Mouse (Mus musculus) myocyte (in vitro differentiated cells): ENCODE data around the gene Rapgef6.

Experiments
- CEBPB ChIP-seq: IDR thresholded peaks from 2 replicates; pipeline ENCODE4 v1.6.1; 2011; ENCODE audit warnings: mild to moderate bottlenecking, moderate library complexity; ENCODE audit not compliant: poor library complexity, insufficient read depth, severe bottlenecking
- E2F4 ChIP-seq: IDR thresholded peaks from one replicate; pipeline ENCODE4 v1.6.1; 2011; ENCODE audit warnings: mild to moderate bottlenecking, control low read depth, moderate library complexity; ENCODE audit not compliant: insufficient read depth
- MAX ChIP-seq: IDR thresholded peaks from one replicate; pipeline ENCODE4 v1.6.1; 2011; ENCODE audit warnings: low read depth, mild to moderate bottlenecking, control low read depth
- MYOD1 ChIP-seq, 3 experiments: IDR thresholded peaks; one replicate each; pipeline ENCODE4 v1.6.1; 2011; ENCODE audit warnings: control low read depth in 2 of 3, low read depth in 2 of 3, mild to moderate bottlenecking in 2 of 3, moderate library complexity in 1 of 3; ENCODE audit not compliant: insufficient read length in 2 of 3, control insufficient read depth in 1 of 3
- MYOG ChIP-seq, 3 experiments: IDR thresholded peaks; one replicate each; pipeline ENCODE4 v1.6.1; 2011; ENCODE audit warnings: control low read depth in 2 of 3, low read depth in 2 of 3, mild to moderate bottlenecking in 2 of 3; ENCODE audit not compliant: insufficient read length in 2 of 3, control insufficient read depth in 1 of 3, insufficient read depth in 1 of 3
- POLR2A ChIP-seq: IDR thresholded peaks from one replicate; pipeline ENCODE4 v1.6.1; 2011; ENCODE audit warnings: low read depth, mild to moderate bottlenecking, control low read depth, moderate library complexity; ENCODE audit not compliant: insufficient read length
- POLR2AphosphoS2 ChIP-seq: IDR thresholded peaks from one replicate; pipeline ENCODE4 v1.6.1; 2011; ENCODE audit warnings: low read depth, control low read depth; ENCODE audit not compliant: insufficient read length
- REST ChIP-seq: IDR thresholded peaks from one replicate; pipeline ENCODE4 v1.6.1; 2011; ENCODE audit warnings: mild to moderate bottlenecking, control low read depth, moderate library complexity; ENCODE audit not compliant: insufficient read depth, insufficient read length
- SRF ChIP-seq: IDR thresholded peaks from one replicate; pipeline ENCODE4 v1.6.1; 2011; ENCODE audit warnings: low read depth; ENCODE audit not compliant: control insufficient read depth, insufficient read length
- TCF12 ChIP-seq: IDR thresholded peaks from one replicate; pipeline ENCODE4 v1.6.1; 2011; ENCODE audit warnings: mild to moderate bottlenecking, control low read depth; ENCODE audit not compliant: poor library complexity, insufficient read depth, severe bottlenecking
- USF1 ChIP-seq: IDR thresholded peaks from one replicate; pipeline ENCODE4 v1.6.1; 2011; ENCODE audit warnings: low read depth, mild to moderate bottlenecking, control low read depth, moderate library complexity

- TF ChIP-seq POLR2AphosphoS2: no peak
- TF ChIP-seq MAX: no peak
- no peak for TF ChIP-seq MYOG (IDR thresholded peaks at IDR 0.05; ENCODE audit: control insufficient read depth in 1 of 3, insufficient read depth in 1 of 3, insufficient read length in 2 of 3, low read depth in 2 of 3)
- no peak for TF ChIP-seq POLR2A
- no peak for TF ChIP-seq USF1
- TF ChIP-seq REST: no peak
- no peak for TF ChIP-seq E2F4
- TF ChIP-seq TCF12: no peak
- TF ChIP-seq SRF: no peak
- TF ChIP-seq CEBPB: no peak
- no peak for TF ChIP-seq MYOD1 (IDR thresholded peaks at IDR 0.05; ENCODE audit: control insufficient read depth in 1 of 3, insufficient read length in 2 of 3, low read depth in 2 of 3)
These were observed 212.5 kb downstream of the Rapgef6 start for GRCm38 (mm10) chr11:54735114-54735513.
